Mouse (Mus musculus) thymus, adult 2 months (tissue): Measurements from ENCODE around the gene Aip.

Experiments used
- CTCF ChIP-seq: fragments of 200-500 bp; IDR thresholded peaks from 2 replicates; pipeline ENCODE4 v1.5.1; 2012; ENCODE audit warnings: mild to moderate bottlenecking, control low read depth, low read length, moderate library complexity, borderline replicate concordance; ENCODE audit not compliant: control insufficient read depth, poor library complexity, insufficient read depth; ENCODE audit errors: extremely low read depth
- POLR2A ChIP-seq: fragments of 200-500 bp; IDR thresholded peaks from 2 replicates; pipeline ENCODE4 v1.6.1; 2012; ENCODE audit warnings: mild to moderate bottlenecking, low read length, control low read depth, moderate library complexity; ENCODE audit not compliant: control insufficient read depth, poor library complexity, insufficient read depth; ENCODE audit errors: extremely low read depth

GRCm38 (mm10) chr19:4095802-4096201, 29.9 kb downstream of the Aip start:
- TF ChIP-seq CTCF (no peak), POLR2A (no peak)
